Mouse (Mus musculus): ENCODE measurements around the gene Shisal2a.
"Not testable (repeated sequence)": the region's sequence is repeated elsewhere in the genome, so short reads cannot be mapped to it uniquely, and the experiment has no call there.

Shisal2a gene

GRCm38 (mm10) chr4:108372166-108372565 lies 11.0 kb downstream of the Shisal2a start:
- DNase-seq (ENCODE audit: low spot score in 2 of 2): no peak

GRCm38 (mm10) chr4:108371421-108371820 lies 11.7 kb downstream of the Shisal2a start:
- DNase-seq (ENCODE audit: low spot score in 2 of 2): no peak

- no peak for DNase-seq (ENCODE audit: low spot score in 2 of 2)
Observed at GRCm38 (mm10) chr4:108370409-108370808, 12.7 kb downstream of the Shisal2a start.

GRCm38 (mm10) chr4:108369254-108369653 lies 13.9 kb downstream of the Shisal2a start:
- DNase-seq (ENCODE audit: low spot score in 2 of 2): no peak

GRCm38 (mm10) chr4:108364111-108364476 lies 19.1 kb downstream of the Shisal2a start:
- no peak for DNase-seq (ENCODE audit: low spot score in 2 of 2)

GRCm38 (mm10) chr4:108363355-108364110 lies 19.6 kb downstream of the Shisal2a start:
- DNase-seq (ENCODE audit: low spot score in 2 of 2): no peak

- DNase-seq (ENCODE audit: low spot score in 2 of 2): no peak
Observed at GRCm38 (mm10) chr4:108362321-108363261, 20.6 kb downstream of the Shisal2a start.

GRCm38 (mm10) chr4:108360136-108361055 lies 22.8 kb downstream of the Shisal2a start:
- no peak for DNase-seq (ENCODE audit: low spot score in 2 of 2)

GRCm38 (mm10) chr4:108358498-108358897 lies 24.7 kb downstream of the Shisal2a start:
- no peak for DNase-seq (ENCODE audit: low spot score in 2 of 2)

GRCm38 (mm10) chr4:108357458-108357857 lies 25.7 kb downstream of the Shisal2a start:
- DNase-seq (ENCODE audit: low spot score in 2 of 2): peak in 1 of 2 experiments; percentile 18

- not testable (repeated sequence) for DNase-seq (ENCODE audit: low spot score in 2 of 2)
Observed at GRCm38 (mm10) chr4:108353591-108353990, 29.6 kb downstream of the Shisal2a start.

- DNase-seq (ENCODE audit: low spot score in 2 of 2): peak in 1 of 2 experiments; percentile 37
Observed at GRCm38 (mm10) chr4:108350819-108351218, 32.3 kb downstream of the Shisal2a start.

GRCm38 (mm10) chr4:108349836-108350547 lies 33.2 kb downstream of the Shisal2a start:
- no peak for DNase-seq (ENCODE audit: low spot score in 2 of 2)

- DNase-seq (ENCODE audit: low spot score in 2 of 2): no peak
Observed at GRCm38 (mm10) chr4:108349064-108349463, 34.1 kb downstream of the Shisal2a start.

GRCm38 (mm10) chr4:108348256-108348875 lies 34.8 kb downstream of the Shisal2a start:
- no peak for DNase-seq (ENCODE audit: low spot score in 2 of 2)

- peak; percentile 42 to 53 for DNase-seq (ENCODE audit: low spot score in 2 of 2)
Observed at GRCm38 (mm10) chr4:108347111-108347510, 36.0 kb downstream of the Shisal2a start.

- no peak for DNase-seq (ENCODE audit: low spot score in 2 of 2)
Observed at GRCm38 (mm10) chr4:108345826-108346225, 37.3 kb downstream of the Shisal2a start.

GRCm38 (mm10) chr4:108344631-108345083 lies 38.5 kb downstream of the Shisal2a start:
- DNase-seq (ENCODE audit: low spot score in 2 of 2): no peak

GRCm38 (mm10) chr4:108339277-108339690 lies 43.9 kb downstream of the Shisal2a start:
- peak in 1 of 2 experiments; percentile 46 for DNase-seq (ENCODE audit: low spot score in 2 of 2)

GRCm38 (mm10) chr4:108338811-108339210 lies 44.3 kb downstream of the Shisal2a start:
- no peak for DNase-seq (ENCODE audit: low spot score in 2 of 2)

Measured in urinary bladder, postnatal 36 days (tissue).